Mouse (Mus musculus) brain, embryonic 14.5 days (tissue): ENCODE measurements around the gene Zfp146. TPM values are rescaled to one million over a fixed set of nuclear protein-coding genes. Genes with fewer than 3 reads are reported as not detected.
"Not testable (repeated sequence)": the region's sequence is repeated elsewhere in the genome, so short reads cannot be mapped to it uniquely, and the experiment has no call there.

Experiments used
- DNase-seq: peaks from one replicate; pipeline ENCODE4 v3.0.0-alpha.2; 2011; ENCODE audit warnings: low read depth
- CTCF ChIP-seq: fragments of 200-500 bp; IDR thresholded peaks from 2 replicates; pipeline ENCODE4 v1.5.1; 2012; ENCODE audit warnings: inconsistent platforms, mild to moderate bottlenecking, moderate library complexity, borderline replicate concordance; ENCODE audit not compliant: insufficient read depth, insufficient read length; ENCODE audit errors: extremely low read depth
- POLR2A ChIP-seq: fragments of 200-500 bp; IDR thresholded peaks from 2 replicates; pipeline ENCODE4 v1.6.1; 2012; ENCODE audit warnings: mild to moderate bottlenecking, inconsistent platforms, borderline replicate concordance; ENCODE audit not compliant: poor library complexity, insufficient read depth, insufficient read length, severe bottlenecking; ENCODE audit errors: extremely low read depth
- polyA plus RNA-seq: library from polyadenylated mRNA; depleted of rRNA; stranded (reverse); fragments of >200 nt; gene quantifications from 2 replicates; pipeline ENCODE4 v1.2.3, GENCODE M21; 2012

Gene Zfp146
- polyA plus RNA-seq, 1 experiment: 78.5 TPM

- DNase-seq: peak; percentile 73
- TF ChIP-seq POLR2A (no peak), CTCF (no peak)
Observed at GRCm38 (mm10) chr7:30183879-30184289, 14.3 kb upstream of the Zfp146 start, which contains the start of gene Cox7a1. Cox7a1 (plus strand) TSS chr7:30184144.

DNA sequence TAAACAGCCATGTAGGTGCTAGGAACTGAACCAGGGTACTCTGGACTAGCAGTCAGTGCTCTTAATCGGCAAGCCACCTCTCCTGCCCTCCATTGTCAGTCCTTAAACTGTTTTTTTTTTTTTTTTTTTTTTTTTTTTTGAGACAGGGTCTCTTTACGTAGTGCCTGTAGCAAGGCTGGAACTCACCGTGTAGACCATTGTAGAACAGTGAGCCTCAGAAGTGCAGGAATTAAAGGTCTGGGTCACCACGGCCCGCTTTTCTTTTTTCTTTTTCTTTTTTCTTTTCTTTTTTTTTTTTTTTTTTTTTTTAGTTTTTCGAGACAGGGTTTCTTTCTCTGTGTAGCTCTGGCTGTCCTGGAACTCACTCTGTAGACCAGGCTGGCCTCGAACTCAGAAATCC is 13.6 kb upstream of the Zfp146 start:
- not testable (repeated sequence) for DNase-seq

DNA sequence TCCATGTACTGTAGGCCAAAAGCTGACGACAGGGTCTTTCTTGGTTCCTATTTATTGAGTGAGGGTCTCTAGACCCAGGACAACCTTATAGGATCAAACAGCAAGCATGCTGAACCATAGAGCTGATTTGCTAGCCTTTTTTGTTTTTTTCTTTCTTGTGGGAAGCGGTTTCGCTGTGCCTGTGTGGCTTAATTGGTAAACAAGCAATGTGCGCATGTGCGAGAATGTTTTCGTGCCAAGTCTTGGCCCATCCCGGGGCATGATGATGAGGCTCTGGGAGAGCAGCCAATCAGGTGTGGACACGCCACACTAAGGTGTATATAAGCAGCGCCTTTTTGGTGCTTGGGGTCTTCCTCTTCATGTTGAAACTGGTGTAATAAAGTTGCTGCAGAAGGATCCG is 12.4 kb upstream of the Zfp146 start:
- DNase-seq: not testable (repeated sequence)

DNA sequence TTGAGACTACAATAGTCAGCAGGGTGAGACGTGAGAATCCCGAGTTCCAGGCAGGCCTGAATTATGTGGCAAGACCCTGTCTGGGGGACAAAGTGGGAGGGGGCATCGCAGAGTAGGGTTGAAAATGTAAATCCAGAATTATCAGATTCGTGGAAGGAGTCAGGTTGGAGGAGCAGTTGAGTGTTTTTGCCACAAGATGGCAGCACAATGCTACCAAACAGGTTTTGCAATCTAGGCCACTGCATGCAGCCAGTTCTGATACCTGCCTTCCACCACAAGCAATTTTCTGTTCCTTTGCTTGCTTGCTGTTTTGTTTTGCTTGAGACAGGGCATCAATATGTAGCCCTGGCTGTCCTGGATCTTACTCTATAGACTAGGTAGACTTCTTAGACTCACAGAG is 11.8 kb upstream of the Zfp146 start:
- peak; percentile 87 for DNase-seq
- peak; percentile 85 for TF ChIP-seq CTCF
- TF ChIP-seq POLR2A: no peak

DNA sequence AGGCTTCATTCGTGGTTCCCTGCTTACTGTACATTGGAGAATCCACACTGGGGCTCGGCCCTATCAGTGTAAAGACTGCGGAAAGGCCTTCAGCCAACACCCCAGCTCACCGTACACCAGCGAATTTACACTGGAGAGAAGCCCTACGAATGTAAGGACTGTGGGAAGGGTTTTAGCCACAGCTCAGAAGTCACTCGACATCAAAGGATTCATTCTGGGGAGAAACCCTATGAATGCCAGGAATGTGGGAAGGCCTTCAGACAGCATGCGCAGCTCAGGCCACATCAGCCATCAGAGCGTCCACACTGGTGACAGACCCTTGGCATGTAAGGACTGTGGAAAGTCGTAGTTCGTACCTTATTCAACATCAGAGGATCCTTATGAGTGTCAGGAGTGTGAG is 8.7 kb upstream of the Zfp146 start:
- no peak for DNase-seq
- TF ChIP-seq CTCF (no peak), POLR2A (no peak)

DNA sequence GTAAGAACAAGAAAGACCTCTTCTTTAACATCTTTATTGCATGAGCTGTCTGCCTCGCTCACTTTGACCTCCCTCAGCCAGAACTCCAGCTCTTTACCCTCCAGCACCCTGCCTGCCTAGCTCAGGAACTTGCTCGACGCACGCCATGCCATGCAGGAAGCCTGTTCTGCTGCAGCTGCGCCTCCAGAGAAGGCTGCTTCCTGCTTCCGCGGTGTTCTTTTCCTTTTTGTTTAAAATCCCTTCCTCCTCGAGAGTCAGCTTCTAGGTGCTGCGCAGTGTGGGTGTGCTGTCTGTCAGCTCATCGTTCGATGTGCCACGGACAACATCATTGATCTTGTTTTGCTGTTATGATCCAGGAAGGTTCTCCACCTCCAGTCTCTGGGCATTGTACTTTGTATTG is 6.9 kb upstream of the Zfp146 start:
- no peak for DNase-seq

GRCm38 (mm10) chr7:30170283-30170951 is 867 bp upstream of the Zfp146 start:
- no peak for DNase-seq
- TF ChIP-seq POLR2A (no peak), CTCF (no peak)

More for the DNA sequence above, 6.9 kb upstream of the Zfp146 start:
- TF ChIP-seq CTCF (no peak), POLR2A (no peak)

- no peak for TF ChIP-seq POLR2A
- TF ChIP-seq CTCF: no peak
- no peak for DNase-seq
Observed at GRCm38 (mm10) chr7:30168914-30169582, 502 bp downstream of the Zfp146 start.

GRCm38 (mm10) chr7:30164745-30165144 is 4.8 kb downstream of the Zfp146 start:
- TF ChIP-seq POLR2A (no peak), CTCF (no peak)
- no peak for DNase-seq

- no peak for DNase-seq
- TF ChIP-seq POLR2A: no peak
- TF ChIP-seq CTCF: no peak
Observed at GRCm38 (mm10) chr7:30163113-30163512, 6.4 kb downstream of the Zfp146 start.

GRCm38 (mm10) chr7:30155507-30155906 is 14.0 kb downstream of the Zfp146 start:
- TF ChIP-seq CTCF (no peak), POLR2A (no peak)
- DNase-seq: no peak

GRCm38 (mm10) chr7:30154040-30154439 is 15.5 kb downstream of the Zfp146 start:
- no peak for TF ChIP-seq CTCF
- no peak for TF ChIP-seq POLR2A
- no peak for DNase-seq
